Comparison of ENCODE assay signal across 8 mouse cellular contexts in genomic region chr12:32207948-32208891, GRCm38 (mm10). TPM values are rescaled to one million over a fixed set of nuclear protein-coding genes. Genes with fewer than 3 reads are reported as not detected.
DNase-seq lines count a peak whose midpoint lies in the region; ATAC-seq and TF ChIP-seq lines count a peak whose summit lies in the region.

Gene Pik3cg (minus strand): TSS chr12:32208659.

- no peaks in the 10 kb centered on the region for H3K27me3 ChIP-seq in liver, postnatal 0 days (ENCODE audit: insufficient read depth, low read length)
- no peaks in the 10 kb centered on the region for H3K27me3 ChIP-seq in splenic B cell, adult 2 months (ENCODE audit: control insufficient read depth, insufficient read depth, low read length, poor library complexity, severe bottlenecking)

- 16% methylated on average over 22 of the region's 22 CpGs for WGBS in liver, postnatal 0 days (ENCODE audit: insufficient replicate concordance)

- TF ChIP-seq EP300 in liver, postnatal 0 days (IDR thresholded peaks at IDR 0.05; ENCODE audit: low read depth), result no peak; the same call in 1 of the 2 replicates

- intact Hi-C loops in heart, postnatal 10 days (cut with DNase I), result no loop called here

- H3K4me3 ChIP-seq in liver, postnatal 0 days (ENCODE audit: low read depth, low read length), result peak within 1 kb of the TSS; percentile 58

- peak; percentile 96 for DNase-seq in heart, adult 11 months
- DNase-seq in heart, postnatal 4 days, result no peak
- peak; percentile 14 for DNase-seq in ZHBTc4 (ENCODE audit: low read depth, low spot score)
- peak; percentile 32 to 35 for DNase-seq in heart, postnatal 10 days
- DNase-seq in liver, postnatal 0 days, result peak; percentile 51
- peak; percentile 84 for DNase-seq in splenic B cell, adult 2 months (ENCODE audit: low read depth, low spot score)
- DNase-seq in testis, postnatal 14 days (ENCODE audit: low spot score), result no peak
- DNase-seq in layer of hippocampus, postnatal 36 days, result no peak

- peaks cover 16% of the 10 kb centered on the region for H3K4me1 ChIP-seq in liver, postnatal 0 days (ENCODE audit: insufficient read depth)

- TF ChIP-seq CTCF in liver, postnatal 0 days (IDR thresholded peaks at IDR 0.05; ENCODE audit: low read depth), result no peak

- peak within 1 kb of the TSS; percentile 68 for H3K9ac ChIP-seq in liver, postnatal 0 days (replicated peaks)

- peak within 1 kb of the TSS; percentile 81 for H3K27ac ChIP-seq in liver, postnatal 0 days (ENCODE audit: low read depth)

- no peaks in the 10 kb centered on the region for H3K9me3 ChIP-seq in liver, postnatal 0 days (ENCODE audit: low read length)

- peak within 1 kb of the TSS; percentile 69 for H3K4me2 ChIP-seq in liver, postnatal 0 days (ENCODE audit: low read depth, low read length)

- peaks cover 13% of the 10 kb centered on the region for H3K36me3 ChIP-seq in liver, postnatal 0 days (replicated peaks; ENCODE audit: insufficient read depth, low read length)
- H3K36me3 ChIP-seq in splenic B cell, adult 2 months (ENCODE audit: control insufficient read depth, insufficient read depth, low read length, poor library complexity, severe bottlenecking), result peaks cover 2% of the 10 kb centered on the region; the same call in 1 of the 2 replicates

- peak; percentile 75 for ATAC-seq in liver, postnatal 0 days

RNA-seq across cellular contexts. Expression of gene Pik3cg, which starts in this region (rescaled TPM):
- total RNA-seq in heart, postnatal 4 days (2021), result 1 to 10 TPM; 1.9 to 2.2 TPM
- 1 to 10 TPM; 2.1 to 2.6 TPM for total RNA-seq in heart, postnatal 10 days (2021)
- 2.8 and 3.3 TPM in 2 replicates for polyA plus RNA-seq in liver, postnatal 0 days (2015; fragmentation: Nextera tagmentation; extraction: Ambion mirVana)
- 1 to 10 TPM; 4.0 TPM for total RNA-seq in layer of hippocampus, postnatal 36 days (2021)

Comparison
In these comparisons a context has a peak if more than half of its experiments do, and no peak if none do; other contexts are left out.
1. DNase-seq: peak in heart, adult 11 months (single experiment), ZHBTc4 (single experiment), heart, postnatal 10 days (2 of 2), liver, postnatal 0 days (single experiment) and splenic B cell, adult 2 months (single experiment); none in heart, postnatal 4 days (single experiment), testis, postnatal 14 days (single experiment) and layer of hippocampus, postnatal 36 days (0 of 2).